ENCODE assay signal across 8 mouse cellular contexts in the genomic region with DNA sequence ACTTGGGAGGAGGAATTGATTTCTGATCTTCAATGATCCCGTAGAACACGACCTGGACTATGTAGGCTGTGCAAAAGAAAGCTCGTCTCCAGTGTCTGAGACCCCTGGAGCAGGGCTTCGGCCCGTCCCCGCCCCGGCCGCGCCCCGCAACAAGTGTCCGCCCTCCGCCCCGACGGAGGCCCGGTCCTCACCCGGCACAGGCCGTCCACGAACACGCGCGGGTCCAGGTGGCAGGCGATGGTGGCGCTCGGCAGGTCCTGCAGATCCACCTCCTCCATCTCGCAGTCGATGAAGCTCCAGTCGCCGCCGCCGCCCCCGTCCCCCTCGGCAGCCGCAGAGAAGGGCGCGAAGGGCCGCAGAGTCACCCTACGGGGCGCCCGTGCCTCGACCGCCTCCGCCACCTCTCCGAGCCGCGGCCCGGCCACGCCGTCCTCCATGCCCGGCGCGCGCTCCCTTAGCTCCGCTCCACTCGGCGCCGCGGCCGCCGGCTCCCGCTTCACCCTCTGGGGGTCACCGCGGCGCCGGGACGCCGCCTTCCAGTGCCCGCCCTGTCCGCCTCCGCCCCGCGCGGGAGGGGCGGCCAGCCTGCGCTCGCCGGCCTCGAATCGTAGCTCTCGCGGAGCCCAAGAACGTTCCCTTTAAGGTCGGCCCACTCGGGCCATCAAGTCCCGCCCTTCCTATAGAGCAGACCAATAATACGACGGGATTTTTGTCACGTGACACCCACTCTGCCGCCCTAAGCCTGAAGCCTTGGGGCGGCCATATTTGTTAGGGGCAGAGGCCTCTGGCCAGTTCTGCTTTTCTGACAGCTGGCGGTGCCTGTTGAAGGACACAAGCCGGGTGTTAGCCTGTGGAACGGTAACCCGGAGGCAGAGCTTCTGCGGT. TPM values are rescaled to one million over a fixed set of nuclear protein-coding genes. Genes with fewer than 3 reads are reported as not detected.
DNase-seq lines count a peak whose midpoint lies in the region; ATAC-seq lines count a peak whose summit lies in the region.

No protein-coding gene starts in this region.

- peak overlapping the region; percentile 96 for H3K4me3 ChIP-seq in hindbrain, embryonic 15.5 days

- WGBS in hindbrain, embryonic 15.5 days = under 1% methylated on average over 93 of the region's 94 CpGs

- peak overlapping the region; percentile 68 for H3K4me2 ChIP-seq in hindbrain, embryonic 15.5 days

- H3K4me1 ChIP-seq in hindbrain, embryonic 15.5 days (replicated peaks) = peaks cover 31% of the 10 kb centered on the region

- H3K36me3 ChIP-seq in hindbrain, embryonic 15.5 days = no peaks in the 10 kb centered on the region

- peak overlapping the region; percentile 86 for H3K27ac ChIP-seq in hindbrain, embryonic 15.5 days (replicated peaks)

- H3K9ac ChIP-seq in hindbrain, embryonic 15.5 days = peak overlapping the region; percentile 60

- no peaks in the 10 kb centered on the region for H3K9me3 ChIP-seq in hindbrain, embryonic 15.5 days

- peak; percentile 98 for ATAC-seq in hindbrain, embryonic 15.5 days (ENCODE audit: low FRiP score, low read depth)

- H3K27me3 ChIP-seq in hindbrain, embryonic 15.5 days = no peaks in the 10 kb centered on the region

- DNase-seq in T-cell, adult 2 months (ENCODE audit: low spot score) = peak; percentile 95
- peak; percentile 95 to 97 for DNase-seq in cerebellum, postnatal 36 days
- peak; percentile 96 to 99 for DNase-seq in frontal cortex, postnatal 36 days (ENCODE audit: low spot score in 2 of 2)
- DNase-seq in left cerebral cortex, adult 11 months (ENCODE audit: low spot score) = peak; percentile 99
- peak; percentile 98 for DNase-seq in lung, postnatal 4 days
- DNase-seq in retina, postnatal 7 days (ENCODE audit: low read depth, low spot score) = peak; percentile 99
- DNase-seq in urinary bladder, adult 2 months (ENCODE audit: low spot score) = peak; percentile 81

RNA-seq across cellular contexts. Expression of gene Rcan1, which starts 4.8 kb away (rescaled TPM):
- 73.3 and 79.7 TPM in 2 replicates for polyA plus RNA-seq in hindbrain, embryonic 15.5 days (2015; fragmentation: Nextera tagmentation; extraction: Ambion mirVana)
- 24.9 and 26.4 TPM in 2 replicates for polyA plus RNA-seq in urinary bladder, adult 2 months (2012; rRNA removed)

RNA-seq across cellular contexts. Expression of gene Clic6, which starts 19.7 kb away (rescaled TPM):
- 7.0 and 9.7 TPM in 2 replicates for polyA plus RNA-seq in hindbrain, embryonic 15.5 days (2015; fragmentation: Nextera tagmentation; extraction: Ambion mirVana)
- polyA plus RNA-seq in urinary bladder, adult 2 months (2012; rRNA removed) = 0.25 and 0.27 TPM in 2 replicates

Comparison
In these comparisons a context has a peak if more than half of its experiments do, and no peak if none do; other contexts are left out.
1. Peak in every context shown above with its lines: DNase-seq, ATAC-seq, H3K4me3 ChIP-seq and H3K27ac ChIP-seq.